Mouse (Mus musculus) hindbrain, embryonic 13.5 days (tissue): ENCODE data around the gene Top2b. TPM values are rescaled to one million over a fixed set of nuclear protein-coding genes. Genes with fewer than 3 reads are reported as not detected.

Source experiments
- ATAC-seq: fragments of 200-750 bp; cut with Nextera tagmentation; 2 replicates; pipeline ENCODE4 v1.8.0; 2017; ENCODE audit warnings: moderate TSS enrichment; ENCODE audit not compliant: low FRiP score
- H3K27ac ChIP-seq: fragments of 300-500 bp; sonication (generic); 2 replicates; pipeline ENCODE4 v1.5.1; 2015; ENCODE audit warnings: inconsistent platforms, mild to moderate bottlenecking, moderate library complexity
- H3K27me3 ChIP-seq: fragments of 300-500 bp; sonication (generic); 2 replicates; pipeline ENCODE4 v1.6.1; 2015; ENCODE audit warnings: mild to moderate bottlenecking, inconsistent platforms
- H3K36me3 ChIP-seq: fragments of 300-500 bp; sonication (generic); 2 replicates; pipeline ENCODE4 v1.6.1; 2015; ENCODE audit warnings: mild to moderate bottlenecking, inconsistent platforms
- H3K4me1 ChIP-seq: fragments of 300-500 bp; sonication (generic); replicated peaks from 2 replicates; pipeline ENCODE4 v1.6.1; 2015; ENCODE audit warnings: inconsistent platforms
- H3K4me2 ChIP-seq: fragments of 300-500 bp; sonication (generic); 2 replicates; pipeline ENCODE4 v1.6.1; 2015; ENCODE audit warnings: inconsistent platforms, mild to moderate bottlenecking, moderate library complexity
- H3K4me3 ChIP-seq: fragments of 300-500 bp; sonication (generic); 2 replicates; pipeline ENCODE4 v1.5.1; 2015; ENCODE audit warnings: mild to moderate bottlenecking, inconsistent platforms
- H3K9ac ChIP-seq: fragments of 300-500 bp; sonication (generic); 2 replicates; pipeline ENCODE4 v1.6.1; 2015; ENCODE audit warnings: mild to moderate bottlenecking, inconsistent platforms
- H3K9me3 ChIP-seq: fragments of 300-500 bp; sonication (generic); 2 replicates; pipeline ENCODE4 v1.6.1; 2016; ENCODE audit warnings: inconsistent platforms
- WGBS: fragments of 180-500 bp; shearing (Covaris S2); methylation state at CpG from one replicate; pipeline ENCODE4 v1.1.7; 2015; 5-methylcytosine and 5-hydroxymethylcytosine counted together
- polyA plus RNA-seq: library from polyadenylated mRNA; unstranded; fragments of >200 nt; fragmentation: Nextera tagmentation; extraction: Ambion mirVana; gene quantifications from 2 replicates; pipeline ENCODE4 v1.2.1, GENCODE M21; 2015

Gene Top2b
- 99.5 and 101 TPM in 2 replicates for polyA plus RNA-seq

DNA sequence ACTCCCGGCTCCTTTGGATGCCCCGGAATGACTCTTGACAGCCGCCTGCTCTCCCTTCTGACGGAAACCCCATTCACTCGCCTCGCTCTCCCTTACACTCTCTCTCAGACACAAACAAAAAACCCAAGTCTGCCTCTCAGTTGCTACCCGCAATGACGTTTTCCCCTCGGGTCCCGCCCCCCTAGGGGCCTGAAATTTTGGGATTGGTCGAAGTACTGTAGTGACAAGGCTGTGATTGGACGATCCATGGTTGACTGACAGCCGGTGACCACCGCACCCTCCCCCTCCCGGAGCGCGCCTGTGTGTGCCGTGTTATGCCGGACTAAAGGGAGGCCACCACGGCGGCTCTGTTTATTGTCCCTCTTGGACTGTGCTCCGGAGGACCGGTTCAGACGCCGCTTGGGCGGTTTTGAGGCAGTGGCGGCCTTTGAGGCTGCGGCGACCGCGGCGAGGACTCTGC, at the start of gene Top2b:
Gene Top2b, plus strand, starts transcription at position 302 of the 460 bp plus-strand sequence.
- Histone ChIP-seq H3K4me2 (peak within 1 kb of the TSS; percentile 77), H3K27me3 (no peaks in the 10 kb centered on the region), H3K9ac (peak within 1 kb of the TSS; percentile 99), H3K4me3 (peak within 1 kb of the TSS; percentile 96), H3K36me3 (no peaks in the 10 kb centered on the region), H3K27ac (peak within 1 kb of the TSS; percentile 99), H3K4me1 (peaks cover 31% of the 10 kb centered on the region), H3K9me3 (no peaks in the 10 kb centered on the region)
- under 1% methylated on average over 32 of the region's 32 CpGs for WGBS
- peak; percentile 99 for ATAC-seq

DNA sequence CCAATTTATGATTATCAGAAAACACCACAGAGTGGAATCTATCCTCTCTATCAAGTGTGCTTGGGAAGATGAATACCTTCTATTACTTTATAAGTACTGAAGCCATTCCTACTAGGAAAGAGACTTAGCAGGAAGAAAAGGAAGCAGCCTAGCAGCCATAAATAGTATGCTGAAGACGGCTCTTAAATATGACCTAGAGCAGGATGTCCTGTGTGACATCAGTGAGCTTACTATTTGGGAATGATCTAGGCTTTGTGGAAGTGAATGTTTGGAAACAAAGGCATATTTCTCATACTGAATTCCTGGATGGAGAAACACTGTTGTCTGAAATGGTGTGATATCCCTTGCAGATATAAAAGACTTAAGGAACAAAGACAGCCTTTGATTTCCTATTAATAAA, 48.3 kb upstream of the Top2b start:
- Histone ChIP-seq H3K9me3 (no peaks in the 10 kb centered on the region), H3K36me3 (no peaks in the 10 kb centered on the region), H3K4me1 (peaks cover 5% of the 10 kb centered on the region; the same call in 1 of the 2 replicates), H3K27me3 (no peaks in the 10 kb centered on the region), H3K9ac (no peak overlapping the region), H3K27ac (no peak overlapping the region), H3K4me2 (no peak overlapping the region), H3K4me3 (no peak overlapping the region)
- no peak for ATAC-seq
- 94% methylated on average over 1 of the region's 1 CpGs for WGBS

DNA sequence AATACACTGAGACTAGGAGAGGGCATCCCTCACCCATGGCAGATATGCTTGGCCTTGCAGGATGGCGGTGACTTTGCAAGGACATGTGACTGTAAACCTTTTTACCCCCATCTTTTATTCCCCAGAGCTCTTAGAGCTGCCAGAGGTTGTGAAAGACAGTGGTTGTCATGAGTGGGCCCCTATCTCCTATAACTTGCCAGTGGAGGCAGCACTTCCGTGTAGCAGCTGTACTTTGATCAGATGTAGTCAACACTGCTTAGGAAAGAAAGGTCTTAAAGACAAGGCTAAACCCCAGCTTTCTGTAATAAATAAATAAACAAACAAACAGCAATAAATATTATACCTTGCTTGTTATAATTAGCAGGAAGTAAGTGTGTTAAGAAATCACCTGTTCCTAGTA, 45.2 kb upstream of the Top2b start:
- no peaks in the 10 kb centered on the region for H3K36me3 ChIP-seq
- no peak for ATAC-seq
- H3K9me3 ChIP-seq: no peaks in the 10 kb centered on the region
- H3K4me3 ChIP-seq: no peak overlapping the region
- H3K27me3 ChIP-seq: no peaks in the 10 kb centered on the region
- 90% methylated on average over 2 of the region's 2 CpGs for WGBS
- H3K9ac ChIP-seq: no peak overlapping the region
- H3K4me1 ChIP-seq: no peaks in the 10 kb centered on the region
- H3K27ac ChIP-seq: no peak overlapping the region
- no peak overlapping the region for H3K4me2 ChIP-seq

DNA sequence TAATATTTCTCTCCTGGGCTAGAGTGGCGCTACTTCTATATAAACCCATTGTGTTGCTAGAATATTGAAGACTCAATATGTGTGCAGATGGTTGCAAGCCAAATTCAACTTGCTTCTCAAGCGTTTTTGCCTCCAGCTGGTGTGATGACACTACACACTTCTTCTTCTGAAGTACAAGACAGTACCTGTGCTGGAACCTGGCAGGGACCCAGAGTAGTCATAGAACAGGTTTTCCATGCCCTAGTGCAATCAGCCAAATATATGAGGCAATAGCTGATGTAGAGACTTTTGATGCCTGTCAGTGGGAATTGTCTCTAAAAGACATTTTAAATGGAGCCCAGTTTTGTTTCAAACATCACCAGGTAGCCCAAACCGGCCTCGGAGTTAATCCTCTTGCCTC, 40.6 kb upstream of the Top2b start:
- Histone ChIP-seq H3K4me1 (peaks cover 10% of the 10 kb centered on the region; the same call in 1 of the 2 replicates), H3K4me3 (no peak overlapping the region), H3K36me3 (no peaks in the 10 kb centered on the region), H3K9me3 (no peaks in the 10 kb centered on the region), H3K27me3 (no peaks in the 10 kb centered on the region), H3K9ac (no peak overlapping the region), H3K27ac (no peak overlapping the region), H3K4me2 (no peak overlapping the region)
- ATAC-seq: no peak
- WGBS: 89% methylated on average over 4 of the region's 4 CpGs

DNA sequence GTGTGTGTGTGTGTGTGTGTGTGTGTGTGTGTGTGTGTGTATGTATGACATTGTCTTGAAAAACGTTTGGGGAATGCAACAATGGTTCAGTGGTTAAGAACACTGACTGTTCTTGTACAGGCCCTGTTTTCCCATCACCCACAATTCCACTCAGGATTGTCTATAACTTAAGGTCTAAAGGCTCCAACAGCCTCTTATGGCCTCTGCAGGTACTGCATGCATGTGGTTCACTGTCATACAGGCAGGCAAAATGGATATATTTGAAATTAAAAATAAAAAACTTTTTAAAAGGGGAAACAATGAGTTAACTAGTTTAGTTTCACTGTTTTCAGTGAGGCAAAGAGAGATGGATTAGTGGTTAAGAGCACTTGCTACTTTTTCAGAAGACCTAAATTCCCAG, 39.8 kb upstream of the Top2b start:
- no peak overlapping the region for H3K27ac ChIP-seq
- H3K9me3 ChIP-seq: no peaks in the 10 kb centered on the region
- no peak overlapping the region for H3K9ac ChIP-seq
- no peaks in the 10 kb centered on the region for H3K27me3 ChIP-seq
- H3K4me3 ChIP-seq: no peak overlapping the region
- H3K4me1 ChIP-seq: peaks cover 10% of the 10 kb centered on the region; the same call in 1 of the 2 replicates
- no peaks in the 10 kb centered on the region for H3K36me3 ChIP-seq
- 40% methylated on average over 1 of the region's 1 CpGs for WGBS
- ATAC-seq: no peak
- H3K4me2 ChIP-seq: no peak overlapping the region

DNA sequence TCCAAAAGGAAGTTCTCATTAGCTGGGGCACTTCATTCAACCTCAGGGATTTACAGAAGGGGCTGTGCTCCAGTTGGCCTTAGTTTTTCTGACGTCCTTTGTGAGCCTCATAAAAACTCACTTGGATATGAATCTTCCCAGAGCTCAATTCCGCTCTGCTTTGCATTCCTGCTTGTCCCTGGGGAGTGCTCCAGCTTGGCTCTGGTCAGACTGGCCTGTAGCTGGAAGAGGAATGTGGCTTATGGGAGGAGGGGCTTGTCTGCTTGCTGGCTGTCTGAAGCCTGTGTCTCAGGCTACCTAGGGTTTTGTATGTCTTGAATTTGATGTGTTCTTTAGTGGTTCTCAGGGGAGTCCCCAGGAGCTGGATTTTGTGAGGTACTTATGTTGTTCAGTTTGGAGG, 36.4 kb upstream of the Top2b start:
- 8% methylated on average over 2 of the region's 2 CpGs for WGBS
- 0 out of 2 replicates have a peak, but pooled peaks have one; percentile 43 for ATAC-seq
- no peak overlapping the region for H3K4me2 ChIP-seq
- no peaks in the 10 kb centered on the region for H3K36me3 ChIP-seq
- H3K27me3 ChIP-seq: no peaks in the 10 kb centered on the region
- H3K9me3 ChIP-seq: no peaks in the 10 kb centered on the region
- peaks cover 10% of the 10 kb centered on the region; the same call in 1 of the 2 replicates for H3K4me1 ChIP-seq
- no peak overlapping the region for H3K9ac ChIP-seq
- no peak overlapping the region for H3K4me3 ChIP-seq
- 0 out of 2 replicates have a peak overlapping the region, but pooled peaks have one; percentile 12 for H3K27ac ChIP-seq

DNA sequence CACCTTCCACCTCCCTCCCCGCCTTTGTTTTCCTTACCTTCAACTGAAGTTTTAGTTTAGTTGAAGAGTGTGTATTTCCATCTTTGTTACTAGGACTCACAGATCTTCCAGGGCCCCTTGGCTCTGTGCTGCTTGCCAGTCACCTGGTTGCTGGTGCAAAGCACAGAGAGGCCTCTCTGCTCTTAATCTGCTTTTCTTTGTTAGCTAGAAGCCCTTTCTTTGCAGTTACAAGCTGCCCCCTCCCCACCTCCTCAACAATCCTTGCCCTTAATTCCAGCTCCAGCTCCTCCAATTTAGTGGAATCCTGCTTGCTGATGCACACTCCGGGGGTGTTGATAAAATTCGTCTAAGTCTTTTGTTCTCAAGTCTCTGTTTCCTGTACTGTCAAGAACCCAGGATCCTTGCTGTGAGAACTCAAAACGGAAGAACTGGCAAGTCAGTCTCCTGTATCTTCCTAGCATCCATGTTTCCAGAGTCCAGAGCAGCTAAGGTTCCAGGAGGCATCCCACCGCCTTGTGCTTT, 36.0 kb upstream of the Top2b start:
- Histone ChIP-seq H3K27me3 (no peaks in the 10 kb centered on the region), H3K9me3 (no peaks in the 10 kb centered on the region), H3K27ac (0 out of 2 replicates have a peak overlapping the region, but pooled peaks have one; percentile 12), H3K9ac (no peak overlapping the region), H3K4me3 (no peak overlapping the region), H3K36me3 (no peaks in the 10 kb centered on the region), H3K4me1 (peaks cover 10% of the 10 kb centered on the region; the same call in 1 of the 2 replicates), H3K4me2 (no peak overlapping the region)
- no peak for ATAC-seq
- whole genome bisulfite sequencing: 30% methylated on average over 5 of the region's 5 CpGs

DNA sequence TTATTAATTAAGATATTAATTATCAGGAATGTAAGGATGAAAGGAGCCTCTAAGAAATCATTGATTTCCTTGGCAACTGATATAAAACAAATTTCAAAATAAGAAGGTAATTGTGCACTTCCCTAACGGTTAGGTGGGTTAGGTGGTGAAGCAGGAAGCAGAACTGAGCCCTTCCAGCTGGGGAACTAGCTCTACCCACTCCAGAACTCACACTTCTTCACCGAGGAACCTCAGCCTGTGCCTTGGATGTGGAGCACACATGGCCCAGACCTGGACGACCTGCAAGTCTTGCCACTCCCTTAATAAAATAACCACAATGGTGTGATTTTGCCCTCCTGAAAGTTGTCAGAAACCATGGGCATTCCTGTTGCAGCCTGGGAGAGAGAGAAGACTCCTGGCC, 35.2 kb upstream of the Top2b start:
- 84% methylated on average over 3 of the region's 3 CpGs for WGBS
- H3K4me1 ChIP-seq: peaks cover 10% of the 10 kb centered on the region; the same call in 1 of the 2 replicates
- ATAC-seq: no peak
- H3K36me3 ChIP-seq: no peaks in the 10 kb centered on the region
- no peaks in the 10 kb centered on the region for H3K9me3 ChIP-seq
- no peak overlapping the region for H3K4me2 ChIP-seq
- H3K27ac ChIP-seq: no peak overlapping the region
- H3K27me3 ChIP-seq: no peaks in the 10 kb centered on the region
- H3K9ac ChIP-seq: no peak overlapping the region
- H3K4me3 ChIP-seq: no peak overlapping the region

DNA sequence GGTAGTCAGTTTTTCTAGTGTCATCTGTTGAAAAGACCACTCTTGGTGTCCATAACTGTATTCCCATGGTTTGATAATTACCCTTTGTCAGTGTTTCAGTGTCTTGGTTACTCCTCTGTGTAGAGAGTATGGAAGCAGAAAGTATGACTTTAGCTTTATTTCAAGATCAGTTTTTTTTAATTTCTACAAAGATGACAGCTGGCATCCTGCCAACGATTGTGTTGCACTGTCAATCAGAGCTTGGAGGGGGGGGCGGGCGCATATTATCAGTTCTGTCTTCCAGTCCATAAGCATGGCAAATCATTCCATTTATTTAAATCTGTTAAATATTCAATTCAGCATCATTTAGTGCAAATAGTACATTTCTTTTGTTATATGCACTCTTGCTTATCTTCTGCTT, 30.7 kb upstream of the Top2b start:
- no peaks in the 10 kb centered on the region for H3K36me3 ChIP-seq

DNA sequence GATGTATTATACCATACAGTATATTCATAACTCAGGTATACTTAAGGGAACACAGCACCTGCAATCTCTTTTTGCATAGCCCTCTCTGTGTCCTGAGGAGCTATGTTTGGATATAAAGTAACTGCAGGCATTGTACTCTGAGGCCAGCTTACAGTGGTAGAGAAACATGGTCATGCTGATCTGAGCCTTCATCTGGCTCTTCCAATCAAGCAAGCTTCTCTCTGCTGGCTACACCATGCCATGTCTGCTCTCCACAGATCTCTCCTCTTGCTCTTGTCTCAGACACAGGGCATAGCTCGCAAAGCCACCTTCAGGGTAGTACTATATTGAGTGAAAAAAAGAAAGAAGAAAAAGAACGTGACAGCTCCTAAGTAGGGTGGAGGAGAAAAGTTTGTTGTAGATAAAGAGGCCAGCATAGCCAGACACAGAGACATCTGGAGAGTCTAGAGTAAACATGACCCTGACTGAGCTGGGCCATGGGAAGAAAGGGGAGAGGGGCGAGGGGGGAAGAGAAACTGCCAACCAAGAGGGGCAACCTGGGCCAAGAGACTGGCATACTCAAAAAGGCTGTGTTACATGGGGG, 29.1 kb upstream of the Top2b start:
- H3K4me3 ChIP-seq: no peak overlapping the region
- H3K4me1 ChIP-seq: no peaks in the 10 kb centered on the region
- H3K27ac ChIP-seq: no peak overlapping the region
- WGBS: 63% methylated on average over 3 of the region's 3 CpGs
- no peaks in the 10 kb centered on the region for H3K36me3 ChIP-seq
- H3K4me2 ChIP-seq: no peak overlapping the region
- no peak for ATAC-seq
- no peaks in the 10 kb centered on the region for H3K27me3 ChIP-seq
- H3K9me3 ChIP-seq: no peaks in the 10 kb centered on the region
- no peak overlapping the region for H3K9ac ChIP-seq

More for the DNA sequence above, 30.7 kb upstream of the Top2b start:
- Histone ChIP-seq H3K9ac (no peak overlapping the region), H3K4me1 (peaks cover under 1% of the 10 kb centered on the region; the same call in 1 of the 2 replicates), H3K9me3 (no peaks in the 10 kb centered on the region), H3K4me2 (no peak overlapping the region), H3K27me3 (no peaks in the 10 kb centered on the region), H3K27ac (no peak overlapping the region), H3K4me3 (no peak overlapping the region)
- no peak for ATAC-seq
- 91% methylated on average over 3 of the region's 3 CpGs for WGBS

DNA sequence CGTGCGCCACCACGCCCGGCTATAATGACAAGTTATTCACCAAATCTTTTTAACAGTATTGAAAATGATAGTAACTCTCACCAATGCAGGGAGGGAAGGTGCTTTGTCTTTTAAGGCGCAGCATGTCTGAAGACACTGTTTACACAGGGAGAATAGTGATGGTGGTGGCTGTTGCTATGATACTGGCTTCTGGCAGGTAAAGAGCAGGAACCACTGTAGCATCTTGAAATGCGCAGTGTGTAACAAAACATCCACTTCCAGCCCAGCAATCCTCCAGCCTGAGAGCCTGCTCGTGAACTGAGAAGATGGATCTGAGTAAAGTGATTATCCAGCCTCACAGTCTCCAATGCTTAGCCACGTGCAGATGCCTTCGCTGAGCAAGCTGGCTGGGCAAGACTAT, 17.5 kb upstream of the Top2b start:
- H3K36me3 ChIP-seq: no peaks in the 10 kb centered on the region
- H3K27ac ChIP-seq: no peak overlapping the region
- H3K4me1 ChIP-seq: no peaks in the 10 kb centered on the region
- no peaks in the 10 kb centered on the region for H3K27me3 ChIP-seq
- WGBS: 70% methylated on average over 9 of the region's 9 CpGs
- no peaks in the 10 kb centered on the region for H3K9me3 ChIP-seq
- H3K4me2 ChIP-seq: no peak overlapping the region
- no peak overlapping the region for H3K4me3 ChIP-seq
- no peak overlapping the region for H3K9ac ChIP-seq
- no peak for ATAC-seq

DNA sequence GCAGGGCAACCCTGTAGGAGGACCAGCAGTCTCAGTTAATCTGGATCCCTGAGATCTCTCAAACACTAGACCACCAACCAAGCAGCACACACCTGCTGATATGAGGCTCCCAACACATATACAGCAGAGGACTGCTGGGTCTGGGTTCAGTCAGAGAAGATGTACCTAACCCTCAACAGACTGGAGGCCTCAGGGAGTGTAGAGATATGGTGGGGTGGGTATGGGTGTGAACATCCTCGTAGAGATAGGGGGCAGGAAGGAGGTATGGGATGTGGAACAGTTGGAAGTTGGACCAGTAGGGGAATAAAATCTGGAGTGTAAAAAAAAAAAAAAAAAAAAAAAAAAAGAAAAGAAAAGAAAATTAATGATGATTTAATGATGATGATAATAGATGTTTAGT, 5.3 kb upstream of the Top2b start:
- ATAC-seq: no peak
- Histone ChIP-seq H3K9ac (no peak overlapping the region), H3K27ac (no peak overlapping the region), H3K27me3 (no peaks in the 10 kb centered on the region), H3K4me3 (no peak overlapping the region), H3K4me1 (peaks cover 8% of the 10 kb centered on the region), H3K4me2 (no peak overlapping the region), H3K36me3 (no peaks in the 10 kb centered on the region), H3K9me3 (no peaks in the 10 kb centered on the region)
- 85% methylated on average over 1 of the region's 1 CpGs for WGBS
